ENCODE assay signal across 8 mouse cellular contexts in genomic region chr8:107095717-107096365, GRCm38 (mm10). TPM values are rescaled to one million over a fixed set of nuclear protein-coding genes. Genes with fewer than 3 reads are reported as not detected.
DNase-seq lines count a peak whose midpoint lies in the region; ATAC-seq and TF ChIP-seq lines count a peak whose summit lies in the region.

No protein-coding gene starts in this region.

- no peaks in the 10 kb centered on the region for H3K27me3 ChIP-seq in cerebellum, adult 2 months (ENCODE audit: control insufficient read depth, insufficient read depth, low read length)
- H3K27me3 ChIP-seq in spleen, adult 2 months (ENCODE audit: control insufficient read depth, insufficient read depth, low read length) = no peaks in the 10 kb centered on the region
- H3K27me3 ChIP-seq in hindbrain, embryonic 10.5 days (ENCODE audit: insufficient read depth, poor library complexity, severe bottlenecking) = no peaks in the 10 kb centered on the region

- TF ChIP-seq POLR2A in cerebellum, adult 2 months (IDR thresholded peaks at IDR 0.05; ENCODE audit: borderline replicate concordance, insufficient read depth, low read length) = no peak
- no peak for TF ChIP-seq POLR2A in spleen, adult 2 months (IDR thresholded peaks at IDR 0.05; ENCODE audit: low read depth, low read length)

- no peaks in the 10 kb centered on the region for H3K9me3 ChIP-seq in hindbrain, embryonic 10.5 days

- peak overlapping the region; percentile 96 for H3K4me3 ChIP-seq in cerebellum, adult 2 months (replicated peaks; ENCODE audit: insufficient read depth, low read depth, low read length)
- peak overlapping the region; percentile 95 for H3K4me3 ChIP-seq in spleen, adult 2 months (ENCODE audit: extremely low read depth, insufficient read depth, insufficient read length)
- peak overlapping the region; percentile 86 for H3K4me3 ChIP-seq in hindbrain, embryonic 10.5 days

- no peak for DNase-seq in cerebellum, adult 2 months
- no peak for DNase-seq in cerebellum, adult 11 months
- DNase-seq in spleen, adult 2 months (ENCODE audit: low read depth in 1 of 2, low spot score in 2 of 2) = peak in 1 of 2 experiments; percentile 32
- DNase-seq in spleen, postnatal 36 days (ENCODE audit: low spot score in 2 of 2) = no peak
- DNase-seq in hindbrain, embryonic 10.5 days (ENCODE audit: low spot score) = no peak
- DNase-seq in cerebellum, postnatal 25 days = no peak
- no peak for DNase-seq in thymus, adult 18-20 months

- H3K4me1 ChIP-seq in cerebellum, adult 2 months (ENCODE audit: control insufficient read depth, insufficient read depth, low read length) = peaks cover 5% of the 10 kb centered on the region; the same call in 1 of the 2 replicates
- no peaks in the 10 kb centered on the region; the same call in 1 of the 2 replicates for H3K4me1 ChIP-seq in spleen, adult 2 months (ENCODE audit: control insufficient read depth, insufficient read depth, insufficient read length)
- H3K4me1 ChIP-seq in hindbrain, embryonic 10.5 days (replicated peaks) = peaks cover 22% of the 10 kb centered on the region

- WGBS in cerebellum, adult 2 months = 1% methylated on average over 51 of the region's 53 CpGs
- under 1% methylated on average over 46 of the region's 53 CpGs for WGBS in spleen, adult 2 months
- WGBS in hindbrain, embryonic 10.5 days = 1% methylated on average over 53 of the region's 53 CpGs

- no peak for TF ChIP-seq CTCF in cerebellum, adult 2 months (IDR thresholded peaks at IDR 0.05; ENCODE audit: borderline replicate concordance, insufficient read depth, low read depth, low read length)
- TF ChIP-seq CTCF in spleen, adult 2 months (IDR thresholded peaks at IDR 0.05; ENCODE audit: extremely low read depth, insufficient read depth, insufficient read length, insufficient replicate concordance) = no peak

- ATAC-seq in megakaryocyte-erythroid progenitor cell, adult 5-6 weeks (replicated peaks; ENCODE audit: low FRiP score, low TSS enrichment, poor library complexity, severe bottlenecking) = peak; percentile 30

- H3K27ac ChIP-seq in cerebellum, adult 2 months (ENCODE audit: insufficient read depth, low read length) = peak overlapping the region; percentile 83
- peak overlapping the region; percentile 96 for H3K27ac ChIP-seq in spleen, adult 2 months (ENCODE audit: insufficient read depth, low read length)
- H3K27ac ChIP-seq in hindbrain, embryonic 10.5 days = peak overlapping the region; percentile 97

- peaks cover 12% of the 10 kb centered on the region for H3K36me3 ChIP-seq in spleen, adult 2 months (ENCODE audit: control insufficient read depth, insufficient read depth, low read length)
- H3K36me3 ChIP-seq in hindbrain, embryonic 10.5 days = peaks cover 37% of the 10 kb centered on the region

RNA-seq across cellular contexts. Expression of gene Terf2, which starts 0.5 kb away (rescaled TPM):
- 31.7 and 33.3 TPM in 2 replicates for polyA plus RNA-seq in cerebellum, adult 2 months (2012; rRNA removed)
- 10.9 and 12.7 TPM in 2 replicates for polyA plus RNA-seq in spleen, adult 2 months (2012; rRNA removed)
- polyA plus RNA-seq in hindbrain, embryonic 10.5 days (2016; fragmentation: Nextera tagmentation; extraction: Ambion mirVana) = 17.6 and 18.5 TPM in 2 replicates
- total RNA-seq in megakaryocyte-erythroid progenitor cell, adult 5-6 weeks (2014; fragmentation: Nextera tagmentation) = 48.8 and 52.7 TPM in 2 replicates
- total RNA-seq in megakaryocyte-erythroid progenitor cell, adult 5-6 weeks (2017) = 25.6 and 39.7 TPM in 2 replicates

RNA-seq across cellular contexts. Expression of gene Tmed6, which starts 30.4 kb away (rescaled TPM):
- polyA plus RNA-seq in cerebellum, adult 2 months (2012; rRNA removed) = not detected in 2 replicates
- polyA plus RNA-seq in spleen, adult 2 months (2012; rRNA removed) = 11.8 and 14.3 TPM in 2 replicates
- polyA plus RNA-seq in hindbrain, embryonic 10.5 days (2016; fragmentation: Nextera tagmentation; extraction: Ambion mirVana) = not detected in 2 replicates
- not detected in 2 replicates for total RNA-seq in megakaryocyte-erythroid progenitor cell, adult 5-6 weeks (2014; fragmentation: Nextera tagmentation)
- not detected in 2 replicates for total RNA-seq in megakaryocyte-erythroid progenitor cell, adult 5-6 weeks (2017)

RNA-seq across cellular contexts. Expression of gene Nip7, which starts 39.2 kb away (rescaled TPM):
- 44.6 and 51.0 TPM in 2 replicates for polyA plus RNA-seq in cerebellum, adult 2 months (2012; rRNA removed)
- 26.4 and 37.6 TPM in 2 replicates for polyA plus RNA-seq in spleen, adult 2 months (2012; rRNA removed)
- polyA plus RNA-seq in hindbrain, embryonic 10.5 days (2016; fragmentation: Nextera tagmentation; extraction: Ambion mirVana) = 96.4 and 114 TPM in 2 replicates
- total RNA-seq in megakaryocyte-erythroid progenitor cell, adult 5-6 weeks (2014; fragmentation: Nextera tagmentation) = 47.4 and 67.6 TPM in 2 replicates
- total RNA-seq in megakaryocyte-erythroid progenitor cell, adult 5-6 weeks (2017) = 34.6 and 51.7 TPM in 2 replicates

RNA-seq across cellular contexts. Expression of gene Cog8, which starts 39.4 kb away (rescaled TPM):
- 47.1 and 48.9 TPM in 2 replicates for polyA plus RNA-seq in cerebellum, adult 2 months (2012; rRNA removed)
- 31.6 and 32.7 TPM in 2 replicates for polyA plus RNA-seq in spleen, adult 2 months (2012; rRNA removed)
- polyA plus RNA-seq in hindbrain, embryonic 10.5 days (2016; fragmentation: Nextera tagmentation; extraction: Ambion mirVana) = 39.2 and 43.5 TPM in 2 replicates
- total RNA-seq in megakaryocyte-erythroid progenitor cell, adult 5-6 weeks (2014; fragmentation: Nextera tagmentation) = 19.8 and 30.3 TPM in 2 replicates
- total RNA-seq in megakaryocyte-erythroid progenitor cell, adult 5-6 weeks (2017) = 22.3 and 25.9 TPM in 2 replicates

RNA-seq across cellular contexts. Expression of gene Pdf, which starts 47.4 kb away (rescaled TPM):
- polyA plus RNA-seq in cerebellum, adult 2 months (2012; rRNA removed) = 34.0 and 34.2 TPM in 2 replicates
- polyA plus RNA-seq in spleen, adult 2 months (2012; rRNA removed) = 18.0 and 42.2 TPM in 2 replicates
- polyA plus RNA-seq in hindbrain, embryonic 10.5 days (2016; fragmentation: Nextera tagmentation; extraction: Ambion mirVana) = 50.7 and 58.1 TPM in 2 replicates
- 37.9 and 40.1 TPM in 2 replicates for total RNA-seq in megakaryocyte-erythroid progenitor cell, adult 5-6 weeks (2014; fragmentation: Nextera tagmentation)
- 40.3 and 62.4 TPM in 2 replicates for total RNA-seq in megakaryocyte-erythroid progenitor cell, adult 5-6 weeks (2017)

Comparison
In these comparisons a context has a peak if more than half of its experiments do, and no peak if none do; other contexts are left out.
1. RNA of gene Tmed6, which starts 30.4 kb away (polyA plus RNA-seq): 11.8 to 14.3 TPM in spleen, adult 2 months; not detected in hindbrain, embryonic 10.5 days and not detected in cerebellum, adult 2 months; every median in the first group is over 10 times any median in the second.
2. Peak in every context shown above with its lines, with median percentiles within 50 percentile points of each other: H3K27ac ChIP-seq and H3K4me3 ChIP-seq.